Comparison of ENCODE assay signal across 8 mouse cellular contexts in the genomic region with DNA sequence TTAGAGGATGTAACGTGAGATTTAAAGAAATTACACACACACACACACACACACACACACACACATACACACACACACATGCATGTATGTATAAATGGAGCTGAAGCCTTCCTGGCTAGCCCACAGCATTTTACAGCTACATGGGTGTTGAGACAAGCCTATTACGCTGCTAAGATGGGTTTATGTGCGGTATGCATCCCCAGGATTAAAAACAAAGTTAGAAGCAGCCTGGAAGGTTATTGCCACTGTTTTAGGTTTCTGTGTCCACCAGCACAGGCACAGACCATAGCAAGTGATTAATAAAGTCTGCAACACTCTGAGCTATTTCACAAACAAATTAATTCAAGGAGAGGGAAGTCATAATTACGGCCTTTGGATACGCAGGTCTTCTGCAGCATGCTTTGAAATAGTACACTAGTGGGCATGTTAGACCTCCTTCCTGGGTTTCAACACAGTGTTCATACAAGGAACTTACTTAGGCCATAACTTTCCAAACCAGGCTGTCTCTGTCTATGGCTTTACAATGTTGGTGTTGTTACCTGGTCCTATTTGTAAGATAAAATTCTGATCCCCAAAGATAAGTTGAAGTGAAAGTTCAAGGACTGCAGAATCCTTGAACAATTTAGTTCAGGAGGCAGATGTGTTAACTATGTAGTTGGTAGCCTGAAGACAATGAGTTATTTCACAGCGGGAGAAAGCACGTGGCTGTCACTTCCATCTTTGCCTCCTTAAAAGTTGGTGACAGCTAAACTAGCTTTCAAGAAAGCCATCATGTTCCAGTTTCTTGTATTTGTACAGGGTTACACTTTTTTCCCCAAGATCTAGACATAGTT. TPM values are rescaled to one million over a fixed set of nuclear protein-coding genes. Genes with fewer than 3 reads are reported as not detected.
A peak's percentile ranks its signal among the peaks of the same experiment; 100 is the strongest.
DNase-seq lines count a peak whose midpoint lies in the region; ATAC-seq and TF ChIP-seq lines count a peak whose summit lies in the region.

No protein-coding gene starts in this region.

- peak overlapping the region; percentile 82 for H3K9ac ChIP-seq in forebrain, embryonic 14.5 days (ENCODE audit: low read length)
- H3K9ac ChIP-seq in limb, embryonic 15.5 days: peak overlapping the region; percentile 90; the same call in 1 of the 2 replicates

- peak overlapping the region; percentile 92 for H3K4me3 ChIP-seq in heart, embryonic 10.5 days
- peak overlapping the region; percentile 94 for H3K4me3 ChIP-seq in G1E (ENCODE audit: low read depth, low read length)
- peak overlapping the region; percentile 75 for H3K4me3 ChIP-seq in forebrain, embryonic 14.5 days (ENCODE audit: low read depth, low read length)
- peak overlapping the region; percentile 93 for H3K4me3 ChIP-seq in limb, embryonic 15.5 days

- intact Hi-C loops in heart, postnatal 25 days (cut with DNase I): loop anchor here (5.0 kb wide), 3 partner anchors 85 to 100 kb away; no protein-coding TSS in a partner anchor

- H3K4me2 ChIP-seq in forebrain, embryonic 14.5 days (ENCODE audit: low read length): peak overlapping the region; percentile 75
- H3K4me2 ChIP-seq in limb, embryonic 15.5 days: peak overlapping the region; percentile 49

- no peak for ATAC-seq in G1E (ENCODE audit: extremely low read depth, insufficient number of reproducible peaks, low FRiP score, poor library complexity, severe bottlenecking)
- ATAC-seq in forebrain, embryonic 14.5 days: no peak
- ATAC-seq in limb, embryonic 15.5 days (ENCODE audit: insufficient number of reproducible peaks, low FRiP score, low TSS enrichment, low read depth): 0 out of 2 replicates have a peak, but pooled peaks have one; percentile 0

- H3K27ac ChIP-seq in heart, embryonic 10.5 days: peak overlapping the region; percentile 100
- H3K27ac ChIP-seq in forebrain, embryonic 14.5 days (ENCODE audit: low read depth, low read length): no peak overlapping the region
- H3K27ac ChIP-seq in limb, embryonic 15.5 days: peak overlapping the region; percentile 99

- H3K36me3 ChIP-seq in heart, embryonic 10.5 days: no peaks in the 10 kb centered on the region
- H3K36me3 ChIP-seq in G1E (replicated peaks): peaks cover 27% of the 10 kb centered on the region
- H3K36me3 ChIP-seq in forebrain, embryonic 14.5 days (ENCODE audit: control insufficient read depth, insufficient read depth, low read length): no peaks in the 10 kb centered on the region
- no peaks in the 10 kb centered on the region for H3K36me3 ChIP-seq in limb, embryonic 15.5 days

- H3K9me3 ChIP-seq in heart, embryonic 10.5 days: no peaks in the 10 kb centered on the region
- no peaks in the 10 kb centered on the region for H3K9me3 ChIP-seq in G1E (replicated peaks)
- H3K9me3 ChIP-seq in forebrain, embryonic 14.5 days (replicated peaks; ENCODE audit: control insufficient read depth, low read length): no peaks in the 10 kb centered on the region
- H3K9me3 ChIP-seq in limb, embryonic 15.5 days: no peaks in the 10 kb centered on the region

- H3K27me3 ChIP-seq in heart, embryonic 10.5 days (ENCODE audit: insufficient read depth, poor library complexity, severe bottlenecking): no peaks in the 10 kb centered on the region
- H3K27me3 ChIP-seq in G1E (ENCODE audit: insufficient read depth, low read length): no peaks in the 10 kb centered on the region
- no peaks in the 10 kb centered on the region for H3K27me3 ChIP-seq in forebrain, embryonic 14.5 days (replicated peaks; ENCODE audit: control insufficient read depth, insufficient read depth, low read length)
- no peaks in the 10 kb centered on the region for H3K27me3 ChIP-seq in limb, embryonic 15.5 days

- DNase-seq in heart, embryonic 10.5 days (ENCODE audit: low spot score): no peak
- DNase-seq in heart, postnatal 25 days (ENCODE audit: low spot score): no peak
- no peak for DNase-seq in G1E (ENCODE audit: low spot score)
- peak; percentile 23 for DNase-seq in forebrain, embryonic 14.5 days (ENCODE audit: low spot score)
- peak; percentile 55 for DNase-seq in skeletal muscle tissue, adult 2 months (ENCODE audit: low read depth, low spot score)
- DNase-seq in urinary bladder, postnatal 4 days (ENCODE audit: low spot score in 2 of 2): no peak
- no peak for DNase-seq in ovary, postnatal 10 days (ENCODE audit: low spot score)

- H3K4me1 ChIP-seq in heart, embryonic 10.5 days: peaks cover 36% of the 10 kb centered on the region
- peaks cover 51% of the 10 kb centered on the region for H3K4me1 ChIP-seq in G1E (ENCODE audit: insufficient read depth, low read depth, low read length)
- peaks cover 17% of the 10 kb centered on the region for H3K4me1 ChIP-seq in forebrain, embryonic 14.5 days (ENCODE audit: control insufficient read depth, insufficient read depth, low read length)
- peaks cover 16% of the 10 kb centered on the region; the same call in 1 of the 2 replicates for H3K4me1 ChIP-seq in limb, embryonic 15.5 days

- 40% methylated on average over 7 of the region's 7 CpGs for WGBS in heart, embryonic 10.5 days
- WGBS in forebrain, embryonic 14.5 days: 32% methylated on average over 7 of the region's 7 CpGs
- 8% methylated on average over 7 of the region's 7 CpGs for WGBS in limb, embryonic 15.5 days

- TF ChIP-seq CTCF in G1E (IDR thresholded peaks at IDR 0.05; ENCODE audit: low read depth, low read length): no peak

RNA-seq across cellular contexts. Expression of a gene that starts 29.7 kb away (rescaled TPM):
- 66.5 and 71.7 TPM in 2 replicates for polyA plus RNA-seq in heart, embryonic 10.5 days (2016; fragmentation: Nextera tagmentation; extraction: Ambion mirVana)
- 100 to 1,000 TPM; 191 to 197 TPM for total RNA-seq in heart, postnatal 25 days (2021)
- total RNA-seq in G1E (2014; fragmentation: Nextera tagmentation): 879 and 928 TPM in 2 replicates
- 680 and 689 TPM in 2 replicates for total RNA-seq in G1E (2017)
- 115 and 131 TPM in 2 replicates for polyA plus RNA-seq in G1E (2012)
- 43.9 and 56.0 TPM in 2 replicates for polyA plus RNA-seq in forebrain, embryonic 14.5 days (2014; fragmentation: Nextera tagmentation; extraction: Ambion mirVana)
- polyA plus RNA-seq in limb, embryonic 15.5 days (2015; fragmentation: Nextera tagmentation; extraction: Ambion mirVana): 109 and 113 TPM in 2 replicates

Comparison
In these comparisons a context has a peak if more than half of its experiments do, and no peak if none do; other contexts are left out.
1. DNase-seq: peak in forebrain, embryonic 14.5 days (single experiment) and skeletal muscle tissue, adult 2 months (single experiment); none in heart, embryonic 10.5 days (single experiment), heart, postnatal 25 days (single experiment), G1E (single experiment), urinary bladder, postnatal 4 days (0 of 2) and ovary, postnatal 10 days (single experiment).
2. Peak in every context shown above with its lines, with median percentiles within 50 percentile points of each other: H3K4me3 ChIP-seq.